Comparison of ENCODE assay signal across 8 mouse cellular contexts in genomic region chr3:90079763-90080497, GRCm38 (mm10). TPM values are rescaled to one million over a fixed set of nuclear protein-coding genes. Genes with fewer than 3 reads are reported as not detected.
A peak's percentile ranks its signal among the peaks of the same experiment; 100 is the strongest.
DNase-seq lines count a peak whose midpoint lies in the region; ATAC-seq and TF ChIP-seq lines count a peak whose summit lies in the region.

No protein-coding gene starts in this region.

- TF ChIP-seq CTCF in bone marrow, adult 2 months (IDR thresholded peaks at IDR 0.05; ENCODE audit: control insufficient read depth, insufficient read depth, low read length): 0 out of 2 replicates have a peak, but pooled peaks have one; percentile 3

- peak overlapping the region; percentile 93 for H3K4me3 ChIP-seq in bone marrow, adult 2 months (replicated peaks; ENCODE audit: control insufficient read depth, low read depth, low read length)
- peak overlapping the region; percentile 88 for H3K4me3 ChIP-seq in embryonic facial prominence, embryonic 15.5 days (replicated peaks)
- peak overlapping the region; percentile 74 for H3K4me3 ChIP-seq in liver, embryonic 12.5 days
- peak overlapping the region; percentile 83 for H3K4me3 ChIP-seq in myocyte

- peak overlapping the region; percentile 93 for H3ac ChIP-seq in myocyte (ENCODE audit: control insufficient read depth, insufficient read length)

- no peaks in the 10 kb centered on the region for H3K27me3 ChIP-seq in embryonic facial prominence, embryonic 15.5 days
- H3K27me3 ChIP-seq in liver, embryonic 12.5 days (replicated peaks): no peaks in the 10 kb centered on the region
- no peaks in the 10 kb centered on the region for H3K27me3 ChIP-seq in myocyte (ENCODE audit: control insufficient read depth, insufficient read depth, insufficient read length)
- H3K27me3 ChIP-seq in splenic B cell, adult 2 months (ENCODE audit: control insufficient read depth, insufficient read depth, low read length, poor library complexity, severe bottlenecking): no peaks in the 10 kb centered on the region

- peaks cover 47% of the 10 kb centered on the region for H3K79me2 ChIP-seq in myocyte (ENCODE audit: control insufficient read depth, insufficient read depth)

- WGBS in bone marrow, adult 2 months: under 1% methylated on average over 53 of the region's 53 CpGs
- WGBS in embryonic facial prominence, embryonic 15.5 days: 0% methylated on average over 53 of the region's 53 CpGs
- under 1% methylated on average over 53 of the region's 53 CpGs for WGBS in liver, embryonic 12.5 days (ENCODE audit: insufficient replicate concordance)

- no peaks in the 10 kb centered on the region for H3K9me3 ChIP-seq in embryonic facial prominence, embryonic 15.5 days (replicated peaks)
- H3K9me3 ChIP-seq in liver, embryonic 12.5 days (replicated peaks): no peaks in the 10 kb centered on the region

- H3K4me2 ChIP-seq in embryonic facial prominence, embryonic 15.5 days (replicated peaks): peak overlapping the region; percentile 66
- H3K4me2 ChIP-seq in liver, embryonic 12.5 days: peak overlapping the region; percentile 94
- peak overlapping the region; percentile 97 for H3K4me2 ChIP-seq in myocyte (ENCODE audit: low read depth)

- peak; percentile 95 for DNase-seq in CD4-positive helper T cell, adult 2 months (ENCODE audit: low read depth, low spot score)
- DNase-seq in heart, adult 9 months (ENCODE audit: low spot score in 2 of 2): peak; percentile 73 to 79
- DNase-seq in kidney, adult 8-10 months: peak; percentile 51 to 64
- DNase-seq in splenic B cell, adult 2 months (ENCODE audit: low read depth, low spot score): peak; percentile 81

- no peaks in the 10 kb centered on the region for H3K36me3 ChIP-seq in embryonic facial prominence, embryonic 15.5 days
- peaks cover 11% of the 10 kb centered on the region for H3K36me3 ChIP-seq in liver, embryonic 12.5 days
- no peaks in the 10 kb centered on the region for H3K36me3 ChIP-seq in myocyte (ENCODE audit: control insufficient read depth, insufficient read depth)
- H3K36me3 ChIP-seq in splenic B cell, adult 2 months (ENCODE audit: control insufficient read depth, insufficient read depth, low read length, poor library complexity, severe bottlenecking): no peaks in the 10 kb centered on the region; the same call in none of the 2 replicates

- H3K9ac ChIP-seq in embryonic facial prominence, embryonic 15.5 days: peak overlapping the region; percentile 85
- H3K9ac ChIP-seq in liver, embryonic 12.5 days: peak overlapping the region; percentile 86

- peaks cover 8% of the 10 kb centered on the region for H3K4me1 ChIP-seq in bone marrow, adult 2 months (ENCODE audit: control insufficient read depth, insufficient read depth, low read length)
- H3K4me1 ChIP-seq in embryonic facial prominence, embryonic 15.5 days: peaks cover 56% of the 10 kb centered on the region
- peaks cover 70% of the 10 kb centered on the region for H3K4me1 ChIP-seq in liver, embryonic 12.5 days

- H3K27ac ChIP-seq in bone marrow, adult 2 months (ENCODE audit: control insufficient read depth, insufficient read depth, low read depth, low read length, poor library complexity): peak overlapping the region; percentile 95
- peak overlapping the region; percentile 99 for H3K27ac ChIP-seq in embryonic facial prominence, embryonic 15.5 days (replicated peaks)
- H3K27ac ChIP-seq in liver, embryonic 12.5 days: peak overlapping the region; percentile 97

- peak; percentile 51; the same call in 1 of the 2 replicates for TF ChIP-seq POLR2A in bone marrow, adult 2 months (IDR thresholded peaks at IDR 0.05; ENCODE audit: borderline replicate concordance, control insufficient read depth, low read depth, low read length)
- peak; percentile 53 for TF ChIP-seq POLR2A in myocyte (IDR thresholded peaks at IDR 0.05; ENCODE audit: insufficient read length, low read depth)

- peak; percentile 63 for ATAC-seq in embryonic facial prominence, embryonic 15.5 days (ENCODE audit: insufficient number of reproducible peaks, low FRiP score, low TSS enrichment, low read depth)
- peak; percentile 68 for ATAC-seq in liver, embryonic 12.5 days

TF ChIP-seq in myocyte, 11 proteins besides CTCF, POLR2A, EP300 and RAD21:
- TF ChIP-seq CEBPB (IDR thresholded peaks at IDR 0.05; ENCODE audit: insufficient read depth, poor library complexity, severe bottlenecking): no peak
- TF ChIP-seq POLR2AphosphoS2 (IDR thresholded peaks at IDR 0.05; ENCODE audit: insufficient read length, low read depth): peak; percentile 93
- peak in 1 of 3 experiments; percentile 0 for TF ChIP-seq MYOD1 (IDR thresholded peaks at IDR 0.05; ENCODE audit: control insufficient read depth in 1 of 3, insufficient read length in 2 of 3, low read depth in 2 of 3)
- no peak for TF ChIP-seq E2F4 (IDR thresholded peaks at IDR 0.05; ENCODE audit: insufficient read depth)

RNA-seq across cellular contexts. Expression of gene Tpm3, which starts 7.5 kb away (rescaled TPM):
- polyA plus RNA-seq in bone marrow, adult 2 months (2011; ENCODE audit: insufficient read depth, insufficient read length, low replicate concordance, missing spikeins): 645 and 665 TPM in 2 replicates
- polyA plus RNA-seq in embryonic facial prominence, embryonic 15.5 days (2015; fragmentation: Nextera tagmentation; extraction: Ambion mirVana): 439 and 441 TPM in 2 replicates
- 299 and 315 TPM in 2 replicates for polyA plus RNA-seq in liver, embryonic 12.5 days (2016; fragmentation: Nextera tagmentation; extraction: Ambion mirVana)
- 290 TPM for polyA plus RNA-seq in myocyte (2012; fragmentation: generic; extraction: Trizol)

RNA-seq across cellular contexts. Expression of gene Nup210l, which starts 24.0 kb away (rescaled TPM):
- 0.79 and 1.5 TPM in 2 replicates for polyA plus RNA-seq in bone marrow, adult 2 months (2011; ENCODE audit: insufficient read depth, insufficient read length, low replicate concordance, missing spikeins)
- polyA plus RNA-seq in embryonic facial prominence, embryonic 15.5 days (2015; fragmentation: Nextera tagmentation; extraction: Ambion mirVana): 0.36 and 0.42 TPM in 2 replicates
- 0.11 and 0.19 TPM in 2 replicates for polyA plus RNA-seq in liver, embryonic 12.5 days (2016; fragmentation: Nextera tagmentation; extraction: Ambion mirVana)
- 0.35 TPM for polyA plus RNA-seq in myocyte (2012; fragmentation: generic; extraction: Trizol)

RNA-seq across cellular contexts. Expression of gene Ubap2l, which starts 27.5 kb away (rescaled TPM):
- polyA plus RNA-seq in bone marrow, adult 2 months (2011; ENCODE audit: insufficient read depth, insufficient read length, low replicate concordance, missing spikeins): 57.2 and 89.7 TPM in 2 replicates
- polyA plus RNA-seq in embryonic facial prominence, embryonic 15.5 days (2015; fragmentation: Nextera tagmentation; extraction: Ambion mirVana): 175 and 176 TPM in 2 replicates
- 111 and 125 TPM in 2 replicates for polyA plus RNA-seq in liver, embryonic 12.5 days (2016; fragmentation: Nextera tagmentation; extraction: Ambion mirVana)
- 77.5 TPM for polyA plus RNA-seq in myocyte (2012; fragmentation: generic; extraction: Trizol)

RNA-seq across cellular contexts. Expression of gene 4933434E20Rik, which starts 28.5 kb away (rescaled TPM):
- polyA plus RNA-seq in bone marrow, adult 2 months (2011; ENCODE audit: insufficient read depth, insufficient read length, low replicate concordance, missing spikeins): 31.4 and 49.9 TPM in 2 replicates
- polyA plus RNA-seq in embryonic facial prominence, embryonic 15.5 days (2015; fragmentation: Nextera tagmentation; extraction: Ambion mirVana): 132 and 149 TPM in 2 replicates
- polyA plus RNA-seq in liver, embryonic 12.5 days (2016; fragmentation: Nextera tagmentation; extraction: Ambion mirVana): 101 and 103 TPM in 2 replicates
- polyA plus RNA-seq in myocyte (2012; fragmentation: generic; extraction: Trizol): 83.8 TPM

Comparison
In these comparisons a context has a peak if more than half of its experiments do, and no peak if none do; other contexts are left out.
1. Peak in every context shown above with its lines: DNase-seq, ATAC-seq, H3K4me3 ChIP-seq and H3K27ac ChIP-seq.